Mouse (Mus musculus) heart, adult 18-20 months (tissue): ENCODE data around the gene Stard7. TPM values are rescaled to one million over a fixed set of nuclear protein-coding genes. Genes with fewer than 3 reads are reported as not detected.

Experiments used
- DNase-seq, 2 experiments: peaks; one replicate each; pipeline ENCODE4 v3.0.0; 2021 to 2022; ENCODE audit warnings: mixed read lengths in 1 of 2
- total RNA-seq, 2 experiments: library from RNA; stranded (reverse); gene quantifications; 2 replicates each; pipeline ENCODE4 v1.2.3; 2021

The Stard7 gene
- total RNA-seq, 2 experiments from 2014 or later = 157 to 176 TPM

- no peak for DNase-seq
Measured at GRCm38 (mm10) chr2:127322671-127323285, 52.8 kb downstream of the Stard7 start.

- no peak for DNase-seq
Measured at GRCm38 (mm10) chr2:127323667-127324066, 53.6 kb downstream of the Stard7 start.

- DNase-seq = no peak
Measured at GRCm38 (mm10) chr2:127324456-127324855, 54.4 kb downstream of the Stard7 start.

GRCm38 (mm10) chr2:127328090-127328851 lies 58.3 kb downstream of the Stard7 start:
- DNase-seq = no peak

GRCm38 (mm10) chr2:127332807-127333570 lies 63.0 kb downstream of the Stard7 start:
- DNase-seq = no peak

DNA sequence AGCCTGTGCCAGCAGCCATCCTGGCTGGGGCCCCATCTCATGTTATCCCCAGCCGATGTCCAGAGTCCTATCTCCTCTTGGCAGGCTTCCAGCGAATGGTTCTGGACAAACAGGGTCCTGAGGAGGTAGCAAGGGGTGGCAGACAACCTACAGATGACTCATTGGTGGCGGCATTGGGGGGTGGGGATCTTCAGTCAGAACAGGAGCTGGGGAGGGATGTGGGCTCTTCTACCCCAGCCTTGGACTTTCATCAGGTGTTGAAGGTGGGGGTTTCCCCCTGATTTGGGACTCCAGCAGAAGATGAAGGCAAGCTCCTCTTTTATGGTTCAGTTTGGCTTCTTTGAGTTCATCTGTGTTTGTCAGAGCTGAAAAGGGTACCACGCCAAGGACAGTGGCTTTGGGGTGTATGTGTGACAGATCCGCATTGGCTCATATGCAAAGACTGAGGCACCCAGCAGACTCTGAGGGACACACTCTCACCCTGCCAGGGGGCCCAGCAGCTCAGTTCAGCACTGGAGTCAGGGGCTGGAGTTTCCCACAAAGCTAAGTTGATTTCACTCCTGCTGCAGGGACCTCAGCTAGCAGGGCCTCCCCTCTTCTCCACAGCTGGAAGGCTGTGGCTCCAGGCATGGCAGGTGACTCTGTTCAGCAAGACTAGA lies 64.1 kb downstream of the Stard7 start:
- no peak for DNase-seq

DNA sequence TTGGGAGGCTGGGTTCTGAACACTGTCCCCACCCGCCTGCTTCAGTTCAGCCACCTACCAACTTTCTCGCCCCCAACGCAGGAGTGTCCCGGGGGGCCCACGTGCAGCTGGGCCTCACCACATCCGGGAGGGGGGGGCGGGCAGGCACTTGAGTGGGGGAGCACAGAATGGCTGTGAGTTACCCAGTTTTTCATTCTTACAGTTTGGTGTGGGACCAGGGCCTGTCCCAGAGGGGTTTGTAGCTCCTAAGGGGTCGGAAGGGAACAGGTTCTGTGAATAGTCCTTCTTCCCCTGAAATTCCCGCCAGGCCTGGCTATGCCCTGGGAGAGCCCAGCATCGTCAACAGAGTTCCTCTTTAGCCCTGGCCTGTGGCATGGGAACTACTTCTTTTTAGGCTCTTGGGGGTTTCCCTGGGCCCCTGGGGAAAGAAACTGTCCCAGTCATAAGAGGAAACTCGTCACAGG lies 65.1 kb downstream of the Stard7 start:
- DNase-seq = peak in 1 of 2 experiments; percentile 18

DNA sequence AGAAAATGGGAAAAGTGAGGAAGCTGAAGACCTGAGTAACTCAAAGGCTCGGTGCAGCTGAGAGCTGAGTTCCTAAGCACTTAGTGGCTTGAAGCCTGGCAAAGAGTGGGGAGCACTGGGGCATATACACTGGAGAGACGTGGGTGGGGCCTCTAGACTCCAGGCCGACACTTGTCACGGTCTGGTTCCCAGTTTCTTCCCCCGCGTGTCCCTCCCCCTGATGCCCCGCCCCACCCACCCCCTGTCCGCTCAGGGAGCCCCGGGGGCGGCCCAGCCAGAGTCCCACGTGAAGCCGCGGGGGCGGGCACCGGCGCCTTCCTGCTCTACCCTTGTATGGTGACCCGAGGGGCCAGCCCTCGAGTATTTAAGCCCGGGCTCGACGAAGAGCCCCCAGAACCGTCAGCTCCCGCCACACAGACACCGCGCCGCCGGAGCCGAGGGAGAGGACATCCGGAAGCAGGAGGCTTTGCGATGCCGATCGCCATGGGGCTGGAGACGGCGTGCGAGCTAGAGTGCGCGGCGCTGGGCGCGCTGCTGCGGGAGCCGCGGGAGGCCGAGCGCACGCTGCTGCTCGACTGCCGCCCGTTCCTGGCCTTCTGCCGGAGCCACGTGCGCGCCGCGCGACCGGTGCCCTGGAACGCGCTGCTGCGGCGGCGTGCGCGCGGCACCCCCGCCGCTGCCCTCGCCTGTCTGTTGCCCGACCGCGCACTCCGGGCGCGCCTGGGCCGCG lies 65.9 kb downstream of the Stard7 start, which contains the start of gene Dusp2:
Gene Dusp2, plus strand, starts transcription at position 393 of the 730 bp plus-strand sequence.
- peak; percentile 82 to 91 for DNase-seq

- peak in 1 of 2 experiments; percentile 13 for DNase-seq
Measured at GRCm38 (mm10) chr2:127336497-127336832, 66.4 kb downstream of the Stard7 start.

DNA sequence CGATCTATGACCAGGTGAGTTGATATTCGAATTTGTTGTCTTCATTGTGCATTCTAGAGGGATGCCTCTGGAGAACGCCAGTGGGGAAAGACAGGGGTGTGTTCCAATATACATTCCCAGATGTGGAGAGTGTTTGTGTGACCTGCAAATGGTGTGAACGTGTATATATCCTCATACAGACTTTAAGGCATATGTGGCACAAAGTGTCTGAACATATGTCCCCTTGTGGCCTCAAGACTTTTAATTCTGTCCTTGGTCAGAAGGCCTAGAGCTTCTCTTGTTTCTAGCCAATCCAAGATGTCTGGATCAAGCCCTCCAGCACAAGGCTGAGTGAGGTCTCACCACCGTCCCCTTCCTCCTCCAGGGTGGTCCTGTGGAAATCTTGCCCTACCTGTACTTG lies 66.9 kb downstream of the Stard7 start:
- DNase-seq = no peak

GRCm38 (mm10) chr2:127337531-127337930 lies 67.5 kb downstream of the Stard7 start:
- no peak for DNase-seq

- no peak for DNase-seq
Measured at GRCm38 (mm10) chr2:127338012-127338411, 68.0 kb downstream of the Stard7 start.

- DNase-seq = no peak
Measured at GRCm38 (mm10) chr2:127338416-127338815, 68.4 kb downstream of the Stard7 start, which contains the start of gene Astl. TSS of gene Astl (plus strand) at chr2:127338639.

- no peak for DNase-seq
Measured at GRCm38 (mm10) chr2:127338833-127339232, 68.8 kb downstream of the Stard7 start.

DNA sequence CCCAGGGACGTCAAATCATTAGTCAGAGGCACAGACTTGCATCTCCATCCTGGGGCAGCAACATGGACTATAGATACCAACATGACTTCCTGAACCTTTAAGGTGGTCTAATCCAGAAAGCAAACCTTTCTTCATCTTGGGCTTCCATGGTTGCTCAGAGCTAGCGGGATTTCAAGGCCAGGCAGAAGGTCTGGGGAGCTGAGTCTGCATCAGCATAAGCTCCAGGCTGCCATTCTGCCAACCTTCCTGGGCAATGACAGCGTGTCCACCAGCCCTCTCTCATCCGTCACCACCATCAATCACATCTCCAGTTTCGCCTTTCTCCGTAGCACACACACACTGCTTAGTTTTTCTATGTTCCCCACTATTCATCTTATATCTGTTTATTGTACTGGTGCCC lies 69.2 kb downstream of the Stard7 start:
- DNase-seq = no peak

DNA sequence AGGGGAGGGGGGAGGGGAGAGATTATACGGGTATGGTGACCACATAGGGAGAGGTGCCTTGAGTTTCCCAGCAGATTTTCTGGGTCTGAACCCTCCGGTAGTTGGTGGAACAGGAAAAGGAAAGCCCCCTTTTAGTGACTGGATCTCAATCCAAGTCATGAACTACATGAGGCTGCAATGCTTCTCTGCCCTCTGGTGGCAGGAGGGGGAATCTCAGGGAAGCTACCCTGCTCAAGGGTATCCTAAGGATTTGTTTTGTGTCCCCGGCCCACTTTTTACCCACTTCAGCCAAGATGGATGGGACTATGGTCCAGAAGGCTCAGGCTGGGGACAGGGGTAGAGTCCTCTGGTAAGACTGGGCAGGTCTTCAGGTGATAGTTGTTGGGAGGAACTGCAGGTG lies 71.1 kb downstream of the Stard7 start:
- DNase-seq = peak; percentile 39 to 80

DNA sequence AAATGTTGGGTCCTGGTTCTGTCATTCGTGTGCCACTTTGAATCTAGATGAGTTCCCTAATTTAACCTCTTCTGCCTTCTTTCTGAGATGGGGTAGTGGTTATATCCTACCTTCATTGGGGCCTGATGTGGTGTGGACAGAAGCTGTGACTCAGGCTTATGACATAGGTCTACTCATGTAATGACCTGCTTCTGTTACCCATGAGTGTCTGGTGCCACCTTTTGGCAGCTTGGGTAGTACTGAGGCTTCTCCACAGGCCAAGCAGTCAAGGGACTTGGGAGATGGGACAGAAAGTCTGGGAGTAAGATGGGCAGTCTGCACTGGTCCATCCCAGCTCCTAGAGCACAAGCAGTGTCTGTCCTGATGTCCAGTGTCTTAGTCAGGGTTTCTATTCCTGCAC lies 76.3 kb downstream of the Stard7 start:
- DNase-seq = no peak

DNA sequence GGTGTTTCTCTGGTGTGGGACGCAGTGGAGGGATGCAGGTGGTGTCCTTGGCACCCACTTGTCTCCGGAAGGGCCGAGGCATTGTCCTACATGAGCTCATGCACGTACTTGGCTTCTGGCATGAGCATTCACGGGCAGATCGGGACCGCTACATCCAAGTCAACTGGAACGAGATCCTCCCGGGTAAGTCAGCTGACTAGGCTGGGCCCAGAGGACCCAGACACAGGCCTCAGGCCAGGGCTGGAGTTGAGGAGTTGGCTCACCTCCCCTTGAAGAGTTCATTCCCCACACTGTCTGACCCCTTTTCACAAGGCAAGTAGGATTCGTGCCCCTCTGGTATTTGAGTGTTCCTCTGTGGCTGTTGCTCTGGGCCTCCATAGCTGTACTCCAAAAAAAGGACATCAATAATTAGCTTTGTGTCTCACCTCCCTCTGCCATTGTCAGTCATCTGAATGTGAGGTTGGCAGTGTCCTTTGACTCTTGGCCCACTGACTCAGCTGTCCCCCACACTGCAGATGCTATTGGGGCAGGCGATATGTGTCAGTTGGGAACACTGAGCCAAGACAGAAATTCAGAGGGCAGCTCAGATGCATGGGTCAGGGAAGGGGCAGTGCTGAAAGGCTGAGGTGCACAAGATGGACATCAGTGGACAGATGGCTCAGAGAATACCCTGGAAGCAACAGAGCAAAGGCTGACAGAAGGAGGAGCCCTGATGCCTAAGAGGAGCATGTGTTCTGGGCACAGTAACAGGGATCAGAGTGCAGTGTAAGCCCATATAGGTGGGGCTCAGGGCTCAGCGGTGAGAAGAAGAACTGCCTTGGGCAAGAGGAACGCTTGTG lies 77.3 kb downstream of the Stard7 start:
- DNase-seq = no peak
